Mouse (Mus musculus): ENCODE data around the gene Zfp827.

DNA sequence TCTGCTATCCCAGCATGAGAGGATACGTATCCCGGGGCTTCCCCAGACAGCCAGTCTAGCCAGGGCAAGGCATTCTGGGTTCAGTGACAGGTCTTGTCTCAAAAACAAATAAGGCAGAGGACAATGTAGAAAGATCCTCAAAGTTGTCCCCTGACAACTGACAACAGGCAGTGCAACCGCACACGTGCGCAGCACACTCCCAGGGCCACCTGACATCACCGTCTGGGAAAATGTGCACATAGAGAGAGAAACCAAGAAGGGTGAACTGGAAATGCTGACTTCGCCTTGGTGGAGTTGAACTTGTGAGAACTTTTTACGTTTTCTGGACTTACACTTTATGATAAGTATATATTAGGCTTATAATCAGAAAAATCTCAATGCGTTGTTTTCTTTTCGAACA lies 121.6 kb downstream of the Zfp827 start:
- no peak for TF ChIP-seq CTCF (IDR thresholded peaks at IDR 0.05; ENCODE audit: low read depth, low read length)
- no peak for TF ChIP-seq TAL1 (conservative IDR thresholded peaks at IDR 0.05; ENCODE audit: low read depth, low read length)
- TF ChIP-seq GATA1 (IDR thresholded peaks at IDR 0.05; ENCODE audit: borderline replicate concordance, low read length), result no peak
- TF ChIP-seq POLR2AphosphoS5 (IDR thresholded peaks at IDR 0.05; ENCODE audit: insufficient replicate concordance, low read depth, low read length), result no peak
- TF ChIP-seq GATA2 (IDR thresholded peaks at IDR 0.05; ENCODE audit: borderline replicate concordance, low read depth, low read length), result no peak

Measured in G1E (cell line).